Mouse (Mus musculus): ENCODE data around the gene Ydjc. TPM values are rescaled to one million over a fixed set of nuclear protein-coding genes. Genes with fewer than 3 reads are reported as not detected.
"Not testable (repeated sequence)": the region's sequence is repeated elsewhere in the genome, so short reads cannot be mapped to it uniquely, and the experiment has no call there.

Ydjc gene
- polyA plus RNA-seq, 1 experiment from 2014 or later, result 5.3 TPM

- 93% methylated on average over 1 of the region's 1 CpGs for WGBS
- H3K36me3 ChIP-seq (ENCODE audit: control insufficient read depth, insufficient read depth, low read length), result peaks cover 44% of the 10 kb centered on the region
Measured at GRCm38 (mm10) chr16:17165478-17165877, 21.1 kb downstream of the Ydjc start.

GRCm38 (mm10) chr16:17167179-17167578 is 22.8 kb downstream of the Ydjc start:
- no peak overlapping the region for H3K4me2 ChIP-seq (ENCODE audit: low read length)
- H3K9ac ChIP-seq (ENCODE audit: low read length), result no peak overlapping the region
- H3K27me3 ChIP-seq (ENCODE audit: control insufficient read depth, insufficient read depth, low read length), result no peaks in the 10 kb centered on the region
- ATAC-seq (ENCODE audit: insufficient number of reproducible peaks, insufficient read depth, low FRiP score, low read depth), result no peak
- H3K4me1 ChIP-seq (ENCODE audit: control insufficient read depth in 2 of 2, insufficient read depth in 2 of 2, low read length in 2 of 2), result no peaks in the 10 kb centered on the region
- H3K27ac ChIP-seq (replicated peaks in 1 of 2; ENCODE audit: control insufficient read depth in 1 of 2, insufficient read depth in 1 of 2, low read depth in 2 of 2, low read length in 2 of 2), result no peak overlapping the region
- H3K4me3 ChIP-seq (ENCODE audit: control insufficient read depth in 1 of 2, insufficient read depth in 1 of 2, low read depth in 1 of 2, low read length in 2 of 2), result no peak overlapping the region
- H3K9me3 ChIP-seq (ENCODE audit: control insufficient read depth, low read length), result no peaks in the 10 kb centered on the region
- peaks cover 55% of the 10 kb centered on the region for H3K36me3 ChIP-seq (ENCODE audit: control insufficient read depth, insufficient read depth, low read length)

More at GRCm38 (mm10) chr16:17165478-17165877, 21.1 kb downstream of the Ydjc start:
- not testable (repeated sequence) for ATAC-seq (ENCODE audit: insufficient number of reproducible peaks, insufficient read depth, low FRiP score, low read depth); H3K27ac ChIP-seq (replicated peaks in 1 of 2; ENCODE audit: control insufficient read depth in 1 of 2, insufficient read depth in 1 of 2, low read depth in 2 of 2, low read length in 2 of 2); H3K4me2 ChIP-seq (ENCODE audit: low read length); H3K9ac ChIP-seq (ENCODE audit: low read length); H3K4me1 ChIP-seq (ENCODE audit: control insufficient read depth in 2 of 2, insufficient read depth in 2 of 2, low read length in 2 of 2); H3K4me3 ChIP-seq (ENCODE audit: control insufficient read depth in 1 of 2, insufficient read depth in 1 of 2, low read depth in 1 of 2, low read length in 2 of 2); H3K9me3 ChIP-seq (ENCODE audit: control insufficient read depth, low read length); H3K27me3 ChIP-seq (ENCODE audit: control insufficient read depth, insufficient read depth, low read length)

- H3K36me3 ChIP-seq (ENCODE audit: control insufficient read depth, insufficient read depth, low read length), result peaks cover 57% of the 10 kb centered on the region
- H3K27ac ChIP-seq (replicated peaks in 1 of 2; ENCODE audit: control insufficient read depth in 1 of 2, insufficient read depth in 1 of 2, low read depth in 2 of 2, low read length in 2 of 2), result no peak overlapping the region
- H3K4me3 ChIP-seq (ENCODE audit: control insufficient read depth in 1 of 2, insufficient read depth in 1 of 2, low read depth in 1 of 2, low read length in 2 of 2), result no peak overlapping the region
- ATAC-seq (ENCODE audit: insufficient number of reproducible peaks, insufficient read depth, low FRiP score, low read depth), result no peak
- H3K4me2 ChIP-seq (ENCODE audit: low read length), result no peak overlapping the region
- H3K9me3 ChIP-seq (ENCODE audit: control insufficient read depth, low read length), result no peaks in the 10 kb centered on the region
- no peaks in the 10 kb centered on the region for H3K27me3 ChIP-seq (ENCODE audit: control insufficient read depth, insufficient read depth, low read length)
- H3K9ac ChIP-seq (ENCODE audit: low read length), result no peak overlapping the region
- 89% methylated on average over 5 of the region's 5 CpGs for WGBS
- no peaks in the 10 kb centered on the region for H3K4me1 ChIP-seq (ENCODE audit: control insufficient read depth in 2 of 2, insufficient read depth in 2 of 2, low read length in 2 of 2)
Measured at GRCm38 (mm10) chr16:17168049-17168448, 23.6 kb downstream of the Ydjc start.

- Histone ChIP-seq H3K9ac (ENCODE audit: low read length) (no peak overlapping the region), H3K9me3 (ENCODE audit: control insufficient read depth, low read length) (no peaks in the 10 kb centered on the region), H3K27ac (replicated peaks in 1 of 2; ENCODE audit: control insufficient read depth in 1 of 2, insufficient read depth in 1 of 2, low read depth in 2 of 2, low read length in 2 of 2) (no peak overlapping the region), H3K27me3 (ENCODE audit: control insufficient read depth, insufficient read depth, low read length) (no peaks in the 10 kb centered on the region), H3K36me3 (ENCODE audit: control insufficient read depth, insufficient read depth, low read length) (peaks cover 63% of the 10 kb centered on the region), H3K4me2 (ENCODE audit: low read length) (no peak overlapping the region), H3K4me3 (ENCODE audit: control insufficient read depth in 1 of 2, insufficient read depth in 1 of 2, low read depth in 1 of 2, low read length in 2 of 2) (no peak overlapping the region), H3K4me1 (ENCODE audit: control insufficient read depth in 2 of 2, insufficient read depth in 2 of 2, low read length in 2 of 2) (peaks cover 0 to 6% of the 10 kb centered on the region in 2 experiments; a peak in 1 of 4 replicates)
- no peak for ATAC-seq (ENCODE audit: insufficient number of reproducible peaks, insufficient read depth, low FRiP score, low read depth)
- 86% methylated on average over 2 of the region's 2 CpGs for WGBS
Measured at GRCm38 (mm10) chr16:17175765-17176164, 31.3 kb downstream of the Ydjc start.

GRCm38 (mm10) chr16:17177623-17178170 is 33.3 kb downstream of the Ydjc start:
- Histone ChIP-seq H3K27ac (replicated peaks in 1 of 2; ENCODE audit: control insufficient read depth in 1 of 2, insufficient read depth in 1 of 2, low read depth in 2 of 2, low read length in 2 of 2) (no peak overlapping the region), H3K27me3 (ENCODE audit: control insufficient read depth, insufficient read depth, low read length) (no peaks in the 10 kb centered on the region), H3K9ac (ENCODE audit: low read length) (no peak overlapping the region), H3K4me1 (ENCODE audit: control insufficient read depth in 2 of 2, insufficient read depth in 2 of 2, low read length in 2 of 2) (peaks cover 0 to 11% of the 10 kb centered on the region in 2 experiments; a peak in 1 of 4 replicates), H3K9me3 (ENCODE audit: control insufficient read depth, low read length) (no peaks in the 10 kb centered on the region), H3K4me2 (ENCODE audit: low read length) (no peak overlapping the region), H3K4me3 (ENCODE audit: control insufficient read depth in 1 of 2, insufficient read depth in 1 of 2, low read depth in 1 of 2, low read length in 2 of 2) (no peak overlapping the region), H3K36me3 (ENCODE audit: control insufficient read depth, insufficient read depth, low read length) (peaks cover 43% of the 10 kb centered on the region)
- no peak for ATAC-seq (ENCODE audit: insufficient number of reproducible peaks, insufficient read depth, low FRiP score, low read depth)
- 86% methylated on average over 1 of the region's 1 CpGs for WGBS

GRCm38 (mm10) chr16:17179706-17180105 is 35.3 kb downstream of the Ydjc start:
- ATAC-seq (ENCODE audit: insufficient number of reproducible peaks, insufficient read depth, low FRiP score, low read depth), result no peak
- H3K4me2 ChIP-seq (ENCODE audit: low read length), result no peak overlapping the region
- H3K27ac ChIP-seq (replicated peaks in 1 of 2; ENCODE audit: control insufficient read depth in 1 of 2, insufficient read depth in 1 of 2, low read depth in 2 of 2, low read length in 2 of 2), result no peak overlapping the region
- peaks cover 25% of the 10 kb centered on the region for H3K36me3 ChIP-seq (ENCODE audit: control insufficient read depth, insufficient read depth, low read length)
- H3K4me3 ChIP-seq (ENCODE audit: control insufficient read depth in 1 of 2, insufficient read depth in 1 of 2, low read depth in 1 of 2, low read length in 2 of 2), result no peak overlapping the region
- H3K9me3 ChIP-seq (ENCODE audit: control insufficient read depth, low read length), result no peaks in the 10 kb centered on the region
- WGBS, result 91% methylated on average over 3 of the region's 3 CpGs
- H3K27me3 ChIP-seq (ENCODE audit: control insufficient read depth, insufficient read depth, low read length), result no peaks in the 10 kb centered on the region
- H3K4me1 ChIP-seq (ENCODE audit: control insufficient read depth in 2 of 2, insufficient read depth in 2 of 2, low read length in 2 of 2), result peaks cover 0 to 11% of the 10 kb centered on the region in 2 experiments; a peak in 1 of 4 replicates
- H3K9ac ChIP-seq (ENCODE audit: low read length), result no peak overlapping the region

GRCm38 (mm10) chr16:17181382-17181781 is 37.0 kb downstream of the Ydjc start:
- Histone ChIP-seq H3K27me3 (ENCODE audit: control insufficient read depth, insufficient read depth, low read length) (no peaks in the 10 kb centered on the region), H3K36me3 (ENCODE audit: control insufficient read depth, insufficient read depth, low read length) (peaks cover 18% of the 10 kb centered on the region), H3K9ac (ENCODE audit: low read length) (no peak overlapping the region), H3K27ac (replicated peaks in 1 of 2; ENCODE audit: control insufficient read depth in 1 of 2, insufficient read depth in 1 of 2, low read depth in 2 of 2, low read length in 2 of 2) (peak overlapping the region in 1 of 2 experiments; percentile 41; a peak in 2 of 4 replicates), H3K4me1 (ENCODE audit: control insufficient read depth in 2 of 2, insufficient read depth in 2 of 2, low read length in 2 of 2) (peaks cover 0 to 11% of the 10 kb centered on the region in 2 experiments; a peak in 1 of 4 replicates), H3K4me3 (ENCODE audit: control insufficient read depth in 1 of 2, insufficient read depth in 1 of 2, low read depth in 1 of 2, low read length in 2 of 2) (no peak overlapping the region), H3K9me3 (ENCODE audit: control insufficient read depth, low read length) (no peaks in the 10 kb centered on the region), H3K4me2 (ENCODE audit: low read length) (no peak overlapping the region)
- no peak for ATAC-seq (ENCODE audit: insufficient number of reproducible peaks, insufficient read depth, low FRiP score, low read depth)
- 71% methylated on average over 4 of the region's 4 CpGs for WGBS

- H3K27ac ChIP-seq (replicated peaks in 1 of 2; ENCODE audit: control insufficient read depth in 1 of 2, insufficient read depth in 1 of 2, low read depth in 2 of 2, low read length in 2 of 2), result no peak overlapping the region
- no peak overlapping the region for H3K4me2 ChIP-seq (ENCODE audit: low read length)
- no peak overlapping the region for H3K9ac ChIP-seq (ENCODE audit: low read length)
- H3K4me3 ChIP-seq (ENCODE audit: control insufficient read depth in 1 of 2, insufficient read depth in 1 of 2, low read depth in 1 of 2, low read length in 2 of 2), result no peak overlapping the region
- WGBS, result 79% methylated on average over 2 of the region's 2 CpGs
- H3K4me1 ChIP-seq (ENCODE audit: control insufficient read depth in 2 of 2, insufficient read depth in 2 of 2, low read length in 2 of 2), result peaks cover 0 to 5% of the 10 kb centered on the region in 2 experiments; a peak in 1 of 4 replicates
- H3K9me3 ChIP-seq (ENCODE audit: control insufficient read depth, low read length), result no peaks in the 10 kb centered on the region
- peaks cover 23% of the 10 kb centered on the region for H3K36me3 ChIP-seq (ENCODE audit: control insufficient read depth, insufficient read depth, low read length)
- no peak for ATAC-seq (ENCODE audit: insufficient number of reproducible peaks, insufficient read depth, low FRiP score, low read depth)
- no peaks in the 10 kb centered on the region for H3K27me3 ChIP-seq (ENCODE audit: control insufficient read depth, insufficient read depth, low read length)
Measured at GRCm38 (mm10) chr16:17182136-17182535, 37.7 kb downstream of the Ydjc start.

All from heart, embryonic 14.5 days (tissue).